Mouse (Mus musculus) left cerebral cortex, adult 2 months (tissue): ENCODE results near the gene S1pr1. TPM values are rescaled to one million over a fixed set of nuclear protein-coding genes. Genes with fewer than 3 reads are reported as not detected.
A peak's percentile ranks its signal among the peaks of the same experiment; 100 is the strongest.

Experiments
- DNase-seq, 2 experiments: peaks; one replicate each; pipeline ENCODE4 v3.0.0; 2021 to 2022; ENCODE audit warnings: low spot score in 2 of 2, mixed read lengths in 1 of 2; ENCODE audit errors: extremely low spot score in 1 of 2
- H3K27ac ChIP-seq: fragments of 200-600 bp; 2 replicates; pipeline ENCODE4 v1.8.1; 2022
- H3K4me3 ChIP-seq: fragments of 200-600 bp; 2 replicates; pipeline ENCODE4 v1.8.1; 2022
- CTCF ChIP-seq: fragments of 200-600 bp; IDR thresholded peaks from 2 replicates; pipeline ENCODE4 v1.8.1; 2022; ENCODE audit warnings: antibody characterized with exemption, mild to moderate bottlenecking, moderate library complexity
- intact Hi-C: fragments of 180-260 bp; cut with DNase I; formaldehyde crosslinking; loops from one replicate; pipeline ENCODE4 v1.15.1; 2025
- total RNA-seq, 2 experiments: library from RNA; stranded (reverse); gene quantifications; 2 replicates each; pipeline ENCODE4 v1.2.3; 2021

Gene S1pr1
- total RNA-seq, 2 experiments from 2014 or later = 90.6 to 118 TPM

- no peak for TF ChIP-seq CTCF
- Histone ChIP-seq H3K4me3 (no peak overlapping the region), H3K27ac (no peak overlapping the region)
- intact Hi-C loops = no loop called here
- no peak for DNase-seq
Observed at GRCm38 (mm10) chr3:115667182-115667581, 47.7 kb downstream of the S1pr1 start.

GRCm38 (mm10) chr3:115666547-115666946 lies 48.3 kb downstream of the S1pr1 start:
- Histone ChIP-seq H3K27ac (no peak overlapping the region), H3K4me3 (no peak overlapping the region)
- no peak for TF ChIP-seq CTCF
- DNase-seq = no peak
- intact Hi-C loops = no loop called here

- no peak overlapping the region for H3K27ac ChIP-seq
- DNase-seq = no peak
- no peak for TF ChIP-seq CTCF
- no peak overlapping the region for H3K4me3 ChIP-seq
- intact Hi-C loops = loop anchor here (5.0 kb wide), 1 partner anchor 48 kb away; no protein-coding TSS in a partner anchor
Observed at GRCm38 (mm10) chr3:115664497-115664896, 50.4 kb downstream of the S1pr1 start.

- peak; percentile 95 for TF ChIP-seq CTCF
- peak; percentile 73 to 77 for DNase-seq
- no peak overlapping the region for H3K4me3 ChIP-seq
- no peak overlapping the region for H3K27ac ChIP-seq
- intact Hi-C loops = loop anchor here (1.0 to 5.0 kb wide), 3 partner anchors 51 to 320 kb away; no protein-coding TSS in a partner anchor
Observed at GRCm38 (mm10) chr3:115660701-115661460, 54.0 kb downstream of the S1pr1 start.

Other genes with a start within 250 kb of the S1pr1 start
- 10 to 100 TPM; 11.0 to 12.3 TPM for gene Dph5, start 172.8 kb upstream of the S1pr1 start, total RNA-seq